Mouse (Mus musculus): ENCODE data around the gene Cog1.

GRCm38 (mm10) chr11:113666648-113667047, 17.7 kb downstream of the Cog1 start:
- TF ChIP-seq CTCF (IDR thresholded peaks at IDR 0.05; ENCODE audit: insufficient read depth, low read length) (no peak), POLR2A (IDR thresholded peaks at IDR 0.05; ENCODE audit: borderline replicate concordance, extremely low read depth, low read depth, low read length) (no peak)
